Mouse (Mus musculus) brown adipose tissue, adult 24 weeks (tissue): ENCODE results near the gene Fbxl21. TPM values are rescaled to one million over a fixed set of nuclear protein-coding genes. Genes with fewer than 3 reads are reported as not detected.
A peak's percentile ranks its signal among the peaks of the same experiment; 100 is the strongest.

Experiments used
- H3K27ac ChIP-seq: fragments of 200-500 bp; replicated peaks from 2 replicates; pipeline ENCODE4 v1.5.1; 2012; ENCODE audit warnings: low read depth, mild to moderate bottlenecking, low read length
- H3K4me1 ChIP-seq: fragments of 200-500 bp; 2 replicates; pipeline ENCODE4 v1.6.1; 2012; ENCODE audit warnings: low read length, mixed read lengths; ENCODE audit not compliant: control insufficient read depth, insufficient read depth, insufficient read length
- H3K4me3 ChIP-seq: fragments of 200-500 bp; 2 replicates; pipeline ENCODE4 v1.5.1; 2012; ENCODE audit warnings: low read depth, mild to moderate bottlenecking, low read length, moderate library complexity; ENCODE audit not compliant: insufficient read depth
- polyA plus RNA-seq: library from polyadenylated mRNA; stranded (reverse); fragments of >200 nt; gene quantifications from 2 replicates; pipeline ENCODE4 v1.2.4, GENCODE M21; 2012; ENCODE audit not compliant: missing spikeins, insufficient read depth, insufficient read length

Fbxl21 gene
- polyA plus RNA-seq, 1 experiment, result 0.52 TPM

GRCm38 (mm10) chr13:56516311-56516710, 6.0 kb upstream of the Fbxl21 start:
- no peaks in the 10 kb centered on the region for H3K4me1 ChIP-seq
- H3K4me3 ChIP-seq, result no peak overlapping the region

GRCm38 (mm10) chr13:56516816-56517215, 5.5 kb upstream of the Fbxl21 start:
- no peak overlapping the region for H3K27ac ChIP-seq
- no peaks in the 10 kb centered on the region for H3K4me1 ChIP-seq
- H3K4me3 ChIP-seq, result no peak overlapping the region

More at GRCm38 (mm10) chr13:56516311-56516710, 6.0 kb upstream of the Fbxl21 start:
- H3K27ac ChIP-seq, result no peak overlapping the region

GRCm38 (mm10) chr13:56522821-56523167, 522 bp downstream of the Fbxl21 start:
- peak overlapping the region; percentile 84 for H3K4me3 ChIP-seq
- no peaks in the 10 kb centered on the region for H3K4me1 ChIP-seq
- no peak overlapping the region for H3K27ac ChIP-seq

- Histone ChIP-seq H3K4me3 (no peak overlapping the region), H3K27ac (no peak overlapping the region), H3K4me1 (no peaks in the 10 kb centered on the region)
Observed at GRCm38 (mm10) chr13:56526871-56527270, 4.6 kb downstream of the Fbxl21 start.

GRCm38 (mm10) chr13:56527846-56528245, 5.6 kb downstream of the Fbxl21 start:
- H3K4me3 ChIP-seq, result no peak overlapping the region
- no peaks in the 10 kb centered on the region for H3K4me1 ChIP-seq
- no peak overlapping the region for H3K27ac ChIP-seq

- Histone ChIP-seq H3K4me1 (no peaks in the 10 kb centered on the region), H3K27ac (no peak overlapping the region)
Observed at GRCm38 (mm10) chr13:56528281-56528680, 6.0 kb downstream of the Fbxl21 start.

GRCm38 (mm10) chr13:56529031-56529430, 6.8 kb downstream of the Fbxl21 start:
- H3K4me3 ChIP-seq, result no peak overlapping the region
- H3K27ac ChIP-seq, result no peak overlapping the region
- H3K4me1 ChIP-seq, result no peaks in the 10 kb centered on the region

More at GRCm38 (mm10) chr13:56528281-56528680, 6.0 kb downstream of the Fbxl21 start:
- H3K4me3 ChIP-seq, result no peak overlapping the region

- Histone ChIP-seq H3K4me1 (no peaks in the 10 kb centered on the region), H3K27ac (no peak overlapping the region), H3K4me3 (no peak overlapping the region)
Observed at GRCm38 (mm10) chr13:56529685-56530084, 7.4 kb downstream of the Fbxl21 start.

GRCm38 (mm10) chr13:56534931-56535330, 12.7 kb downstream of the Fbxl21 start:
- H3K4me3 ChIP-seq, result no peak overlapping the region
- H3K4me1 ChIP-seq, result no peaks in the 10 kb centered on the region
- no peak overlapping the region for H3K27ac ChIP-seq

- H3K27ac ChIP-seq, result no peak overlapping the region
Observed at GRCm38 (mm10) chr13:56535570-56535969, 13.3 kb downstream of the Fbxl21 start.

GRCm38 (mm10) chr13:56537026-56537425, 14.8 kb downstream of the Fbxl21 start:
- H3K27ac ChIP-seq, result no peak overlapping the region
- no peak overlapping the region for H3K4me3 ChIP-seq
- H3K4me1 ChIP-seq, result no peaks in the 10 kb centered on the region

More at GRCm38 (mm10) chr13:56535570-56535969, 13.3 kb downstream of the Fbxl21 start:
- Histone ChIP-seq H3K4me1 (no peaks in the 10 kb centered on the region), H3K4me3 (no peak overlapping the region)

- H3K4me1 ChIP-seq, result no peaks in the 10 kb centered on the region
- H3K27ac ChIP-seq, result no peak overlapping the region
Observed at GRCm38 (mm10) chr13:56539846-56540245, 17.6 kb downstream of the Fbxl21 start.

GRCm38 (mm10) chr13:56543805-56544204, 21.5 kb downstream of the Fbxl21 start:
- H3K27ac ChIP-seq, result no peak overlapping the region
- H3K4me1 ChIP-seq, result no peaks in the 10 kb centered on the region
- no peak overlapping the region for H3K4me3 ChIP-seq

More at GRCm38 (mm10) chr13:56539846-56540245, 17.6 kb downstream of the Fbxl21 start:
- no peak overlapping the region for H3K4me3 ChIP-seq

GRCm38 (mm10) chr13:56544956-56545355, 22.7 kb downstream of the Fbxl21 start:
- Histone ChIP-seq H3K4me1 (no peaks in the 10 kb centered on the region), H3K4me3 (no peak overlapping the region)

GRCm38 (mm10) chr13:56548401-56548800, 26.1 kb downstream of the Fbxl21 start, which contains the start of gene Lect2:
Gene Lect2 (minus strand): TSS chr13:56548502.
- H3K27ac ChIP-seq, result no peak within 1 kb of the TSS
- H3K4me3 ChIP-seq, result no peak within 1 kb of the TSS
- H3K4me1 ChIP-seq, result no peaks in the 10 kb centered on the region

More at GRCm38 (mm10) chr13:56544956-56545355, 22.7 kb downstream of the Fbxl21 start:
- no peak overlapping the region for H3K27ac ChIP-seq

- H3K4me3 ChIP-seq, result no peak overlapping the region
- H3K27ac ChIP-seq, result no peak overlapping the region
Observed at GRCm38 (mm10) chr13:56549364-56549763, 27.1 kb downstream of the Fbxl21 start.

More at GRCm38 (mm10) chr13:56549364-56549763, 27.1 kb downstream of the Fbxl21 start:
- no peaks in the 10 kb centered on the region for H3K4me1 ChIP-seq
